Mouse (Mus musculus) forebrain, embryonic 11.5 days (tissue): ENCODE measurements at regions not wholly inside any gene's neighbourhood (a gene's known extent, or its start where the extent isn't known, plus 50 kb on each side); places are given as distances from the start of the nearest gene placed in this dataset.

Experiments
- ATAC-seq: fragments of 200-750 bp; cut with Nextera tagmentation; replicated peaks from 2 replicates; pipeline ENCODE4 v1.8.0; 2017; ENCODE audit warnings: moderate TSS enrichment; ENCODE audit not compliant: low FRiP score
- DNase-seq: peaks from one replicate; pipeline ENCODE4 v3.0.0-alpha.2; 2017; ENCODE audit warnings: low spot score
- H3K27ac ChIP-seq: fragments of 300-500 bp; sonication (generic); 2 replicates; pipeline ENCODE4 v1.5.1; 2014; ENCODE audit warnings: low read depth, low read length
- H3K27me3 ChIP-seq: fragments of 300-500 bp; sonication (generic); 2 replicates; pipeline ENCODE4 v1.6.1; 2014; ENCODE audit warnings: mild to moderate bottlenecking, low read length, mixed read lengths; ENCODE audit not compliant: control insufficient read depth, insufficient read depth
- H3K36me3 ChIP-seq: fragments of 300-500 bp; sonication (generic); 2 replicates; pipeline ENCODE4 v1.6.1; 2014; ENCODE audit warnings: mild to moderate bottlenecking, low read length, moderate library complexity, mixed read lengths; ENCODE audit not compliant: control insufficient read depth, insufficient read depth
- H3K4me1 ChIP-seq: fragments of 300-500 bp; sonication (generic); replicated peaks from 2 replicates; pipeline ENCODE4 v1.6.1; 2014; ENCODE audit warnings: low read length, mixed read lengths; ENCODE audit not compliant: control insufficient read depth, insufficient read depth
- H3K4me2 ChIP-seq: fragments of 300-500 bp; sonication (generic); 2 replicates; pipeline ENCODE4 v1.6.1; 2014; ENCODE audit warnings: low read depth, mild to moderate bottlenecking, low read length, moderate library complexity, mixed read lengths; ENCODE audit not compliant: severe bottlenecking
- H3K4me3 ChIP-seq: fragments of 300-500 bp; sonication (generic); 2 replicates; pipeline ENCODE4 v1.5.1; 2014; ENCODE audit warnings: low read depth, low read length
- H3K9ac ChIP-seq: fragments of 300-500 bp; sonication (generic); 2 replicates; pipeline ENCODE4 v1.6.1; 2014; ENCODE audit warnings: low read length
- H3K9me3 ChIP-seq: fragments of 300-500 bp; sonication (generic); 2 replicates; pipeline ENCODE4 v1.6.1; 2016; ENCODE audit warnings: low read length, mixed read lengths; ENCODE audit not compliant: control insufficient read depth
- WGBS: fragments of 180-500 bp; shearing (Covaris S2); extraction: QIAGEN DNeasy Blood & Tissue Kit; methylation state at CpG from one replicate; pipeline ENCODE4 v1.1.7; 2014; 5-methylcytosine and 5-hydroxymethylcytosine counted together

- Histone ChIP-seq H3K27ac (no peak overlapping the region), H3K9me3 (no peaks in the 10 kb centered on the region), H3K9ac (no peak overlapping the region), H3K27me3 (no peaks in the 10 kb centered on the region), H3K4me1 (no peaks in the 10 kb centered on the region), H3K4me2 (no peak overlapping the region), H3K4me3 (no peak overlapping the region), H3K36me3 (no peaks in the 10 kb centered on the region)
- no peak for DNase-seq
- ATAC-seq: no peak
- WGBS: 92% methylated on average over 4 of the region's 4 CpGs
These were observed 299.5 kb downstream of the Icos start for GRCm38 (mm10) chr1:61277170-61277710.

GRCm38 (mm10) chr1:61288185-61288584 is 310.5 kb downstream of the Icos start:
- no peak overlapping the region for H3K4me3 ChIP-seq
- no peaks in the 10 kb centered on the region for H3K27me3 ChIP-seq
- WGBS: 77% methylated on average over 3 of the region's 3 CpGs
- H3K9me3 ChIP-seq: no peaks in the 10 kb centered on the region
- no peak overlapping the region for H3K4me2 ChIP-seq
- H3K9ac ChIP-seq: no peak overlapping the region
- no peak overlapping the region for H3K27ac ChIP-seq
- ATAC-seq (no peak), DNase-seq (no peak)
- no peaks in the 10 kb centered on the region for H3K36me3 ChIP-seq
- no peaks in the 10 kb centered on the region for H3K4me1 ChIP-seq

GRCm38 (mm10) chr1:61288946-61289345 is 311.2 kb downstream of the Icos start:
- Histone ChIP-seq H3K36me3 (no peaks in the 10 kb centered on the region), H3K27me3 (no peaks in the 10 kb centered on the region), H3K4me2 (no peak overlapping the region), H3K4me3 (no peak overlapping the region), H3K4me1 (no peaks in the 10 kb centered on the region), H3K9ac (no peak overlapping the region), H3K9me3 (no peaks in the 10 kb centered on the region), H3K27ac (no peak overlapping the region)
- ATAC-seq: no peak
- 92% methylated on average over 6 of the region's 6 CpGs for WGBS
- no peak for DNase-seq

- Histone ChIP-seq H3K9ac (no peak overlapping the region), H3K4me1 (no peaks in the 10 kb centered on the region), H3K27me3 (no peaks in the 10 kb centered on the region), H3K4me3 (no peak overlapping the region), H3K36me3 (no peaks in the 10 kb centered on the region), H3K4me2 (no peak overlapping the region), H3K27ac (no peak overlapping the region), H3K9me3 (no peaks in the 10 kb centered on the region)
- WGBS: 36% methylated on average over 4 of the region's 4 CpGs
- ATAC-seq (no peak), DNase-seq (no peak)
These were observed 311.8 kb downstream of the Icos start for GRCm38 (mm10) chr1:61289552-61289951.

GRCm38 (mm10) chr1:61293106-61293505 is 315.4 kb downstream of the Icos start:
- DNase-seq (no peak), ATAC-seq (no peak)
- H3K9ac ChIP-seq: no peak overlapping the region
- no peak overlapping the region for H3K27ac ChIP-seq
- 0 out of 2 replicates have a peak, but pooled peaks cover under 1% of the 10 kb centered on the region for H3K4me1 ChIP-seq
- 74% methylated on average over 5 of the region's 5 CpGs for WGBS
- H3K4me2 ChIP-seq: no peak overlapping the region
- H3K36me3 ChIP-seq: no peaks in the 10 kb centered on the region
- H3K4me3 ChIP-seq: no peak overlapping the region
- H3K27me3 ChIP-seq: peaks cover 4% of the 10 kb centered on the region; the same call in 1 of the 2 replicates
- H3K9me3 ChIP-seq: no peaks in the 10 kb centered on the region

- Histone ChIP-seq H3K9ac (no peak overlapping the region), H3K36me3 (no peaks in the 10 kb centered on the region), H3K9me3 (no peaks in the 10 kb centered on the region), H3K4me2 (no peak overlapping the region), H3K27ac (no peak overlapping the region), H3K4me1 (peaks cover 6% of the 10 kb centered on the region; the same call in 1 of the 2 replicates), H3K27me3 (peaks cover 19% of the 10 kb centered on the region), H3K4me3 (no peak overlapping the region)
- no peak for ATAC-seq
- no peak for DNase-seq
- WGBS: 84% methylated on average over 3 of the region's 3 CpGs
These were observed 317.5 kb downstream of the Icos start for GRCm38 (mm10) chr1:61295219-61295618.

- DNase-seq (no peak), ATAC-seq (no peak)
- H3K4me3 ChIP-seq: no peak overlapping the region
- H3K9me3 ChIP-seq: no peaks in the 10 kb centered on the region
- no peak overlapping the region for H3K9ac ChIP-seq
- peaks cover 18% of the 10 kb centered on the region for H3K4me1 ChIP-seq
- no peak overlapping the region for H3K4me2 ChIP-seq
- WGBS: 42% methylated on average over 4 of the region's 4 CpGs
- peaks cover 21% of the 10 kb centered on the region for H3K27me3 ChIP-seq
- H3K27ac ChIP-seq: no peak overlapping the region
- H3K36me3 ChIP-seq: no peaks in the 10 kb centered on the region
These were observed 319.1 kb downstream of the Icos start for GRCm38 (mm10) chr1:61296831-61297230.

- no peak overlapping the region for H3K4me2 ChIP-seq
- no peaks in the 10 kb centered on the region for H3K9me3 ChIP-seq
- ATAC-seq (no peak), DNase-seq (no peak)
- no peak overlapping the region for H3K9ac ChIP-seq
- peaks cover 21% of the 10 kb centered on the region for H3K27me3 ChIP-seq
- H3K36me3 ChIP-seq: no peaks in the 10 kb centered on the region
- no peak overlapping the region for H3K4me3 ChIP-seq
- H3K4me1 ChIP-seq: peaks cover 18% of the 10 kb centered on the region
- WGBS: 64% methylated on average over 3 of the region's 3 CpGs
- H3K27ac ChIP-seq: no peak overlapping the region
These were observed 319.6 kb downstream of the Icos start for GRCm38 (mm10) chr1:61297361-61297760.

GRCm38 (mm10) chr1:61298064-61298463 is 320.3 kb downstream of the Icos start:
- no peak overlapping the region for H3K9ac ChIP-seq
- peaks cover 18% of the 10 kb centered on the region for H3K4me1 ChIP-seq
- ATAC-seq (no peak), DNase-seq (no peak)
- H3K4me3 ChIP-seq: no peak overlapping the region
- no peaks in the 10 kb centered on the region for H3K9me3 ChIP-seq
- WGBS: 26% methylated on average over 3 of the region's 3 CpGs
- H3K27me3 ChIP-seq: peaks cover 21% of the 10 kb centered on the region
- H3K36me3 ChIP-seq: no peaks in the 10 kb centered on the region
- H3K4me2 ChIP-seq: no peak overlapping the region
- H3K27ac ChIP-seq: no peak overlapping the region
